Mouse (Mus musculus): ENCODE results near the gene Nfya. TPM values are rescaled to one million over a fixed set of nuclear protein-coding genes. Genes with fewer than 3 reads are reported as not detected.
"Not testable (repeated sequence)": the region's sequence is repeated elsewhere in the genome, so short reads cannot be mapped to it uniquely, and the experiment has no call there.

Nfya gene
- polyA plus RNA-seq, 1 experiment from 2014 or later = 17.8 TPM

DNA sequence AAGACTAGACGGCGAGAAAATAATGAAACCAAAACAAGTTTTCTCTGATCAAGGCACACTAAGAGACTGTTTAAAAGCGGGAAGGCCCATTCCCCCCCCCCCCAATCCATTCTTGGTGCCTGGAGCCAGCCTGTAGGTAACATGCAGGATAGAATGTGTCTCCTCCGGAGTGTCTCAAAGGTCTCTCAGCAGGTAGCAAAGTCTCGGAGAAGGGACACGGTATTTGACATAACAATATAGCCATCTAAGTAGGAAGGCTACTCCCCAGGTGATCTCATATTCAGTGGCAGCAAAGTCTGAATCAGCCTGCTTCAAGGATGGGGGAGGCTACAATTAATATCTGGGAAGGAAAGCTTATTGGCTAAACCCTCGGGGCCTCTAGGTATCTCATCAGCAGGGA lies 56.7 kb downstream of the Nfya start:
- not testable (repeated sequence) for H3K27ac ChIP-seq; ATAC-seq (replicated peaks; ENCODE audit: low FRiP score); H3K9me3 ChIP-seq (replicated peaks); H3K36me3 ChIP-seq; H3K4me1 ChIP-seq; H3K4me3 ChIP-seq (replicated peaks); H3K4me2 ChIP-seq; H3K9ac ChIP-seq; H3K27me3 ChIP-seq
- WGBS = 81% methylated on average over 7 of the region's 7 CpGs

GRCm38 (mm10) chr17:48350681-48351193 lies 59.0 kb downstream of the Nfya start:
- Histone ChIP-seq H3K9ac (no peak overlapping the region), H3K4me3 (replicated peaks) (no peak overlapping the region), H3K4me1 (no peaks in the 10 kb centered on the region), H3K36me3 (no peaks in the 10 kb centered on the region), H3K27ac (no peak overlapping the region), H3K4me2 (no peak overlapping the region), H3K9me3 (replicated peaks) (no peaks in the 10 kb centered on the region), H3K27me3 (no peaks in the 10 kb centered on the region)
- WGBS = 66% methylated on average over 5 of the region's 5 CpGs
- no peak for ATAC-seq (replicated peaks; ENCODE audit: low FRiP score)

DNA sequence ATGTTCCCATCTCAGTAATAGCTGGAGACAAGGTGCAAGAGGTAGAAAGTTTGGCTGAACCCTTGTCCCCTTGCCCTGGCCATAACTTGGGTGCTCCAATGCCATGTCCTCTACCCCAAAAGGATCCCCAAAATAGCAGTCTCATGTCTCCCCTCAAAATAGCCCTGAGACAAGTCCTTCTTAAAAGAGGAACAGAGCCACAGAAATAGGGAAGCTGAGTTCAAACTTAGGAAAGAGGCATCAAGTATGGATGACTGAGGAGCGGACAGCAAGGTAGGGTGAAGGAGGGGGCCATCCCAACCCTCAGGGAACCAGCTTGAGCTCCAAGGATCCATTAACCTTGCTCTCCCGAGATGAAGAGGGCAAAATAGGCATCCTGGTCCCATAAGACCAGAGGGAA lies 62.4 kb downstream of the Nfya start:
- no peaks in the 10 kb centered on the region for H3K9me3 ChIP-seq (replicated peaks)
- no peak overlapping the region for H3K4me3 ChIP-seq (replicated peaks)
- H3K4me1 ChIP-seq = no peaks in the 10 kb centered on the region
- ATAC-seq (replicated peaks; ENCODE audit: low FRiP score) = no peak
- H3K9ac ChIP-seq = no peak overlapping the region
- H3K27ac ChIP-seq = no peak overlapping the region
- no peaks in the 10 kb centered on the region for H3K27me3 ChIP-seq
- H3K4me2 ChIP-seq = no peak overlapping the region
- H3K36me3 ChIP-seq = no peaks in the 10 kb centered on the region
- WGBS = 74% methylated on average over 2 of the region's 2 CpGs

DNA sequence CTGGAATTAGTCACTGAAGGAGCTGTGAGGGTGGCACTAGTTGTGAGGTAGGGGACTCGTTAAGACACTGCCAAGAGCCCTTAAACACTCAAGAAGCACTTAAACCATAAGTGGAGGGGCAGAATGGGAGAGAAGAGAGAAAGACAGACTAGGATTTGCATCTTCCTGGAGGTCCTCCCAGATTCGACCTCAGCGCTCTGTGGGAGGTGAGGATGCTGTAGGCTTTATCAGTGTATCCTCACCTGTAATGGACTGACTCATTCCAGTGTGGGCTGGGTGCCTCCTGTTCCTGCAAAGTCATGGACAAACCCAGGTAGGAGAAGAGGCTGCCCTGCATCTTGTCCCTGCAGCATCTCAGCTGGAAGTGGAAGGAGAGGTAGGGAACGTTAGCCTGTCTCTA lies 62.9 kb downstream of the Nfya start:
- Histone ChIP-seq H3K9me3 (replicated peaks) (no peaks in the 10 kb centered on the region), H3K36me3 (no peaks in the 10 kb centered on the region), H3K4me3 (replicated peaks) (no peak overlapping the region), H3K27me3 (no peaks in the 10 kb centered on the region), H3K9ac (no peak overlapping the region), H3K4me2 (no peak overlapping the region), H3K4me1 (no peaks in the 10 kb centered on the region), H3K27ac (no peak overlapping the region)
- no peak for ATAC-seq (replicated peaks; ENCODE audit: low FRiP score)
- 64% methylated on average over 4 of the region's 4 CpGs for WGBS

DNA sequence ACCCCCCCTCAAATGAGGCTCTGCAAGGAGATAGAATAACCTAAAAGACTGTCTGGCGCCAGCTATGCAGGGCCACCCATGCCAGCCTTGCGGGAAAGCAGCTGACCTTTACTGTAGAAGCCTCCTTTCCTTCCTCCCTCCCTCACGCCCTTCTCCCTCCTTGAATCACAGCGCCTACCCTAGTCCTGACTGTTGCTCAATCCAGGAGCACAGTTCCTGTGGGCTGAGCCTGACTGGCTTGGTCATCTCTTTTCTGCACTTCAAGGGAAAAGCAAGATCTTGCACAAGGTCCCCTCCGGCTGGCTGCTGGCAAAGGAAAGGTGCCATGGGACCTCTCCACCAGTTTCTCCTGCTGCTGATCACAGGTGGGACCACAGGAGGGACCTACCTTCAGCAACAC lies 63.5 kb downstream of the Nfya start, which contains the start of gene Trem2:
Gene Trem2, plus strand, starts transcription at position 171 of the 400 bp plus-strand sequence.
- no peak for ATAC-seq (replicated peaks; ENCODE audit: low FRiP score)
- H3K4me1 ChIP-seq = no peaks in the 10 kb centered on the region
- no peak within 1 kb of the TSS for H3K4me3 ChIP-seq (replicated peaks)
- H3K4me2 ChIP-seq = no peak within 1 kb of the TSS
- H3K36me3 ChIP-seq = no peaks in the 10 kb centered on the region
- no peak within 1 kb of the TSS for H3K27ac ChIP-seq
- WGBS = 77% methylated on average over 5 of the region's 5 CpGs
- H3K27me3 ChIP-seq = no peaks in the 10 kb centered on the region
- no peak within 1 kb of the TSS for H3K9ac ChIP-seq
- H3K9me3 ChIP-seq (replicated peaks) = no peaks in the 10 kb centered on the region

- Histone ChIP-seq H3K4me3 (replicated peaks) (no peak overlapping the region), H3K4me2 (no peak overlapping the region), H3K27me3 (no peaks in the 10 kb centered on the region), H3K9me3 (replicated peaks) (no peaks in the 10 kb centered on the region), H3K27ac (no peak overlapping the region), H3K36me3 (no peaks in the 10 kb centered on the region), H3K9ac (no peak overlapping the region), H3K4me1 (no peaks in the 10 kb centered on the region)
- WGBS = 78% methylated on average over 4 of the region's 4 CpGs
- no peak for ATAC-seq (replicated peaks; ENCODE audit: low FRiP score)
Measured at GRCm38 (mm10) chr17:48345824-48346223, 63.9 kb downstream of the Nfya start.

DNA sequence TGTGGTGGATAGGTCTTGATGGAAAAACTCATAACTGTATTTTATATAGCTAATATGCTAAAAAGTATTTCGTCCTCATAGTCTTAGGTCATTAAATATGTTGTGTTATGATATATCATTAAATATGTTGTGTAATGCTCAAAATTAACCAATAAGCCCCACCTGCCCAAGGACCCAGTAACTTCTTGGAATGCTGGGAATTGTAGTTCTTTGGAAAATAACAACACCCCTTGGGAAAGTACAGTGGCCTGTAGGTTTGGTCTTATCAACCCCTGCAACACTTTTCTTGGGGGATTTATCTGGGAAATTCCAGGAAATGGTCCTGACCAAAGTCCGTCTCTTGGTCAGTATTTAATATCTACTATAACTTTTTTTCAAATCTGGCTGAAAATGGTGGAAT lies 66.6 kb downstream of the Nfya start:
- H3K4me2 ChIP-seq = no peak overlapping the region
- no peak overlapping the region for H3K9ac ChIP-seq
- no peaks in the 10 kb centered on the region for H3K27me3 ChIP-seq
- WGBS = 81% methylated on average over 2 of the region's 2 CpGs
- no peak for ATAC-seq (replicated peaks; ENCODE audit: low FRiP score)
- H3K27ac ChIP-seq = no peak overlapping the region
- H3K4me3 ChIP-seq (replicated peaks) = no peak overlapping the region
- no peaks in the 10 kb centered on the region for H3K9me3 ChIP-seq (replicated peaks)
- H3K36me3 ChIP-seq = no peaks in the 10 kb centered on the region
- no peaks in the 10 kb centered on the region for H3K4me1 ChIP-seq

DNA sequence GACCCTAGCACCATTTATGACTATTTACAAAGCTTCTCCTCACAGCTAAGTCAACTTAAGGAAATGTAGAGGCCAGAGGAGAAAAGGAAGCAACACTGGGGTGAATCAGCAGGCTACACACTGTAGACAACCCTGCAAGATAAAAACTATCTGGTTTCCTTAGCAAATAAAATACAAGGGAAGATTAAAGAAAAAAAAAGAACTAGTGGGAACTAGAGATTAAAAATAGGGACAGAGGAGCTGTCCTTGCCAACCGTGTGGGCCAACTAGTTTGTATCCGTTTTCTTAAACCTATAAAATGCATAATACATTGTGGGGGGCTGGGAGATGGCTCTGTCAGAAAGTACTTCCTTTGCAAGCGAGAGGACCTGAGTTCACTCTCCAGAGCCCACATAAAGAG lies 67.8 kb downstream of the Nfya start:
- WGBS = 67% methylated on average over 3 of the region's 3 CpGs
- no peak overlapping the region for H3K4me2 ChIP-seq
- H3K36me3 ChIP-seq = no peaks in the 10 kb centered on the region
- H3K9me3 ChIP-seq (replicated peaks) = no peaks in the 10 kb centered on the region
- H3K4me3 ChIP-seq (replicated peaks) = no peak overlapping the region
- no peak overlapping the region for H3K27ac ChIP-seq
- H3K27me3 ChIP-seq = no peaks in the 10 kb centered on the region
- no peaks in the 10 kb centered on the region for H3K4me1 ChIP-seq
- ATAC-seq (replicated peaks; ENCODE audit: low FRiP score) = no peak
- no peak overlapping the region for H3K9ac ChIP-seq

GRCm38 (mm10) chr17:48340267-48340666 lies 69.4 kb downstream of the Nfya start:
- Histone ChIP-seq H3K9ac (no peak overlapping the region), H3K4me2 (no peak overlapping the region), H3K27me3 (no peaks in the 10 kb centered on the region), H3K27ac (no peak overlapping the region), H3K4me1 (no peaks in the 10 kb centered on the region), H3K4me3 (replicated peaks) (no peak overlapping the region), H3K36me3 (no peaks in the 10 kb centered on the region), H3K9me3 (replicated peaks) (no peaks in the 10 kb centered on the region)
- WGBS = 84% methylated on average over 1 of the region's 1 CpGs
- no peak for ATAC-seq (replicated peaks; ENCODE audit: low FRiP score)

Other genes with a start within 250 kb of the Nfya start
- not detected in 2 replicates for gene A530064D06Rik, start 242.6 kb downstream of the Nfya start, polyA plus RNA-seq (2015; fragmentation: Nextera tagmentation; extraction: Ambion mirVana)
- 0.05 and 0.08 TPM in 2 replicates for gene Trem1, start 177.1 kb downstream of the Nfya start, polyA plus RNA-seq (2015; fragmentation: Nextera tagmentation; extraction: Ambion mirVana)
- gene Trem3, start 162.1 kb downstream of the Nfya start, polyA plus RNA-seq (2015; fragmentation: Nextera tagmentation; extraction: Ambion mirVana) = not detected in 2 replicates
- 0.49 and 0.60 TPM in 2 replicates for gene Treml4, start 145.6 kb downstream of the Nfya start, polyA plus RNA-seq (2015; fragmentation: Nextera tagmentation; extraction: Ambion mirVana)
- 0.13 and 0.29 TPM in 2 replicates for gene Treml2, start 110.4 kb downstream of the Nfya start, polyA plus RNA-seq (2015; fragmentation: Nextera tagmentation; extraction: Ambion mirVana)
- 0.23 and 0.39 TPM in 2 replicates for gene B430306N03Rik, start 93.8 kb downstream of the Nfya start, polyA plus RNA-seq (2015; fragmentation: Nextera tagmentation; extraction: Ambion mirVana)
- 2.4 and 2.9 TPM in 2 replicates for gene Trem2, start 63.5 kb downstream of the Nfya start, polyA plus RNA-seq (2015; fragmentation: Nextera tagmentation; extraction: Ambion mirVana)
- gene Treml1, start 50.0 kb downstream of the Nfya start, polyA plus RNA-seq (2015; fragmentation: Nextera tagmentation; extraction: Ambion mirVana) = 0.60 and 1.3 TPM in 2 replicates
- 72.4 and 74.9 TPM in 2 replicates for gene Oard1, start 108 bp upstream of the Nfya start, polyA plus RNA-seq (2015; fragmentation: Nextera tagmentation; extraction: Ambion mirVana)
- 4.2 and 6.9 TPM in 2 replicates for gene Apobec2, start 23.0 kb upstream of the Nfya start, polyA plus RNA-seq (2015; fragmentation: Nextera tagmentation; extraction: Ambion mirVana)
- 2.4 and 4.1 TPM in 2 replicates for gene Tspo2, start 41.6 kb upstream of the Nfya start, polyA plus RNA-seq (2015; fragmentation: Nextera tagmentation; extraction: Ambion mirVana)
- 5.6 and 5.7 TPM in 2 replicates for gene Unc5cl, start 45.0 kb upstream of the Nfya start, polyA plus RNA-seq (2015; fragmentation: Nextera tagmentation; extraction: Ambion mirVana)

All from kidney, embryonic 15.5 days (tissue).